Mouse (Mus musculus) CD4-positive helper T cell, adult 2 months (primary cell): Measurements from ENCODE around the gene Azi2.
A peak's percentile ranks its signal among the peaks of the same experiment; 100 is the strongest.

Experiments used
- DNase-seq: peaks from one replicate; pipeline ENCODE4 v3.0.0-alpha.2; 2012; ENCODE audit warnings: low read depth, missing footprints, low spot score

Gene Azi2

GRCm38 (mm10) chr9:118082575-118083431 is 42.5 kb downstream of the Azi2 start:
- DNase-seq = peak; percentile 29

- DNase-seq = no peak
Observed at GRCm38 (mm10) chr9:118083834-118084233, 43.5 kb downstream of the Azi2 start.

GRCm38 (mm10) chr9:118099395-118099794 is 59.1 kb downstream of the Azi2 start:
- peak; percentile 39 for DNase-seq

DNA sequence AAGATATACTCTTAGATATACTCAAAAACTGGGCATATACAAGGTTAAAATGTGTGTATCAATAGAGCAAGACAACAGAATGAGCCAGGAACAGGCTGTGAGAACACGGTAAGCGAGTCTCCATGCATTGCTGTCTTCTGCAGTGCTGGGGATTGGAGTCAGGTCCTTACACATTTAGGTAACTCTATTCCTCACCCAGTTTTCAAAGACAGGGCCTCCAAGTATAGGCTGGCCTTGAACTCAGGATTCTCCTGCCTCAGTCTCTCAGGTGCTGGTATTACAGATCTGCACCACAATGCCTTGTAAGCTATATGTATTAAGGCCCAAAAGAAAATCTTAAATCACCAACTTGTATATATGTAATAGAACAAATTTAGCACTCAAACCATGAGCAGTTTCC is 60.2 kb downstream of the Azi2 start:
- DNase-seq = no peak

- DNase-seq = no peak
Observed at GRCm38 (mm10) chr9:118101802-118102201, 61.5 kb downstream of the Azi2 start.

- DNase-seq = no peak
Observed at GRCm38 (mm10) chr9:118108527-118109011, 68.3 kb downstream of the Azi2 start.

DNA sequence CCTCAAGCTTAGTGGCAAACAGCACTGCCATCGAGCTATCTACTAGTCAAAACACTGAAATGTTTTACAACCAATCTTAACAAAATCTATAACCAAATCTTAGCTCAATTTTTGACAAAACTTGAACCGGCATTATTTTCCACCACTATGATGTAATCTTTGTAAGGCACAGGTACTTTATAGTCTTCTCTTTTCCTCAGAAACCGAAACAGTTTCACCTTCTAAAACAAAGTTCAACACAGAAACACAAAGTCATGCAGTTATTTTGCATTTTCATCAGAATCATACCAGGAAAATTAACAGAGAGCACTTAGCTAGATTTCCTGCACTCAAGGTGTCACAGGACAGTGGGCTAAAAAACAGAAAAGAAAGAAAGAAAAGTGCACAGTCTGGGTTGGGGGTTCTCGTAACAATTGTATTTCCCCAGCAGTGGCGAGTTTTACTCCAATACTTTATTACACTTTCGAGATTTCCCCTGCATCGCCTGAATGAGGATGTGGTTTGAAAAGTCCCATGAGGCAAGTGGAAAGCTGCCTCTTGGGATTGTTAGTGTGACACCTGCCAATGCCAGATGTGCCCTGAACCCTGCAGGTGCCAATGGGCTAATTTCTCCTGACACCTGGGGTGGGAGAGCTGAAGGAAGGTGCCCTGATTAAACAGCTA is 69.5 kb downstream of the Azi2 start:
- DNase-seq = no peak

DNA sequence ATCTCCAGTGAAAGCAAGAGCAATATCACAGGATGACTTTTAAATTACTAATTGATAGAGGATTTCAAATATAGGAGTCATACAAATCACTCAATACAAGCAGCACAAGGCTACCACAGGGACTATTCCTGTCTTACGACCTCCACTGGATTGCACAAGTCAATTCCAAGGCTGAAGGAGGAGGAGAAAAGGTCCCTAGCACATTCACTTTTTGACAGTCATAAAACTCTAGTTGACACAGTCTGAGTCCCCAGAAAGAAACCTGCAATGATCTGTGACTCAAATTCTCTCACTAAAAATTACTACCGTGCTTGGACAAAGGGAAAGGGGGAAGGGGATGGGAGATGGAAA is 70.0 kb downstream of the Azi2 start:
- no peak for DNase-seq
